Mouse (Mus musculus) right cerebral cortex, postnatal 10 days (tissue): ENCODE measurements around the gene Phb2.
A peak's percentile ranks its signal among the peaks of the same experiment; 100 is the strongest.

ENCODE experiments used
- DNase-seq, 2 experiments: peaks; one replicate each; pipeline ENCODE4 v3.0.0; 2021; ENCODE audit warnings: low spot score in 2 of 2

The Phb2 gene

DNA sequence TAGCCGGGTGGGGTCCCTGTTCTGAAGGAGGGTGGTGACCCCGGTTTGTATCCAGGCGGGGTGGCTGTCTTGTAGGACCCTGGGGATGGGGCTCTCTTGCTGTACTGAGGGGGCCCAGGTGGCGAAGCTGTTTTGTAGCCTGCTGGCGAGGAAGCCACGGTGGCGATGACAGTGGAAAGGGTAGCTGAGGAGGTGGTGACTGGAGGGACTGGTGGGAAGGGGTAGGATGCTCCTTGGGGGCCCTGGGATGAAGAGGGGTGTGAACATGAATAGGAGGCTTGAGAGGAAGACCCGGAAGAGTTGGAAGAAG, 34.1 kb downstream of the Phb2 start:
- no peak for DNase-seq

DNA sequence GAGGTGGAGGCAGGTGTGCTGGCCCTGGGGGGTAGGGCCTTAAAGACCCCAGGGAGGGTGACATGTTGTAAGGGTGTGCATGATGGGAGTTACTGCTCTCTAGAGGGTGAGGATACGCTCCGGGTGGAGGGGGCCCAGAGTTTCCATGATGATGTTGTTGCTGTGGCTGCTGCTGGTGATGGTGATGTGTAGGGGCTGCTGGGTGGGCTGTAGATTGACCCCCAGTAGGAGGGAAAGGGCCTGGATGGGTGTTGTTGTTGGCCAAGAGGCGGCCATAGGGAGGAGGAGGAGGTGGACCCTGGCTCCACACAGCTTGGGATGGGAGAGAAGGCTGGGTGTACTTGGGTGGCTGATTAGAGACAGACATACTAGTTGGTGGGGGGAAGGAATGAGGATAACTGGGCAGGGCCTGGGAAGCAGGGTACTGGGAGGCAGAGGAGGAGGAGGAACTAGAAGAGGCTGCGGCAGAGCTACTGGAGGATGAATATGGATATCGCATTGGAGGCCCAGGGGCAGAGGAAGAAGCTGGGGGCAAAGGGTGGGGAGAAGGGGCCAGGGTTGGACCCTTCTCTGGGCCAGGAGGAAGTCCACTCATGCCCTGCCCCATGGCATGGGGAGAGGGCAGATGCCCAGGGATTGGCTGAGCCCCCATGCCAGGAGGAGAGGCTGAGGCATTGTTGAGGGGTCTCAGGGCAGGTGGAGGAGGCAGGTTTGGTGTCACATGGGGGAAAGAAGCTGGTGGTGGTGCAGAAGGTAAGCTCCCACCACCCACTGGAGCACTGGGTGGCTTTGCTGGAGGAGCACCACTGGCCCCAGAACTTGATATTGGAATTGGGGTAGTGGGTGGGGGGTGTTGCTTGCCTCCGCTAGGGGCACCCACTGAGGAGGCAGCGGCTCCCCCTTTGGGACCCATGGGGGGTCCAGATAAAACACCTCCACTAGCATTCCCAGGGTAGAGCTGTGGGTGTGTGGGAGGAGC, 34.8 kb downstream of the Phb2 start:
- peak in 1 of 2 experiments; percentile 52 for DNase-seq

DNA sequence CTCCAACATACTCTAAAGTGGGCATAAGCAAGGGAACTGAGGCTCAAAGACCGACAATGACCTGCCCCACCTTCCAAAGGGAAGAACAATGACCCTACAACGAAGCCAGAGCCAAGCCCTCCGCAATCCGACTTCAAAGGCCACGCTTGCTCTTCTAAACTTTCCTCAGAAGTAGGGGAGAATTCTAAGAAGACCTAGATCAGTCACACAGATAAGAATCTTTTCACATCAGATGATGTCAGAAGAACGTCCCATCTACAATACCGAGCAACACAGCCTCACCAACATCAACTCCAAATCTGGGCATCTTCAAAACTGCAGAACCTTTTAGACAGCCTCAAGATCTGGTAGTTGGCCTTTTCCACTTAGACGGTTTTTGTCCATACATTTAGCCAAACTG, 38.3 kb downstream of the Phb2 start:
- DNase-seq = no peak

DNA sequence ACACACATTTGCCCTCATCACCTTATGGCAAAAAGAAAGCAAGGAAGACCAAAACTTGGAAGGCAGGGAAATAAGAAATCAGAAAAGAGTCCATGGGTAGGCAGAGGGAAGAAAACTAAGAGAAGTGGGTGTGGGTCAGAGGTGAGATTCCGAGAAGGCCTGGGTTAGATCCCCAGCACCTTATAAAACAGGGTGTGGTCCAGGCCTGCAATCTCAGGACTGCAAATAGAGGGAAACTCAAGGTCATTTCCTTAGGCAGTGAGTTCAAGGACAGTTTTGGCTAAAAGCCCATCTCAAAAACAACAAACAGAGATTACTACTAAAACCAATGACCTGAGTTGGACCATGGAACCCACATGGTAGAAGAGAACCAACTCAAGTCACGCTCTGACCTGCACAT, 41.7 kb downstream of the Phb2 start:
- no peak for DNase-seq

DNA sequence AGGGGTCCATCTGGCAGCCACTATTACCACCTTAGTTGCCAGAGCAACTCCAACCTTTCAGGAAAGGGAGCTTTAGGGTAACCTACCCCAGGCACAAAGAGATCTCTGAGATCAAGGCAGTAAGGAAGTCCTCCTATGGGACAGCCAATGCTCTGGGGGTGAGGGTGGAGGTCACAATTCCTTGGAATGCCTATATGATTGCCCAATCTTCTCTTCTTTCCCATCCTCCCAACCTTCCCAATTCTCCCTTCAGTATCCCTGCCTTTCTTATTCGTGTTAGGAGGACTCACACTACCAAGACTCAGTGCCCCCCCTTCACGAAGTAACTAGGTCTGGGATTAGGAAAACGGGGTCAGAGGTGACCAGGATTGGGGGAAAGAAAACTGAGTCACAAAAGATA, 43.2 kb downstream of the Phb2 start:
- DNase-seq = no peak

DNA sequence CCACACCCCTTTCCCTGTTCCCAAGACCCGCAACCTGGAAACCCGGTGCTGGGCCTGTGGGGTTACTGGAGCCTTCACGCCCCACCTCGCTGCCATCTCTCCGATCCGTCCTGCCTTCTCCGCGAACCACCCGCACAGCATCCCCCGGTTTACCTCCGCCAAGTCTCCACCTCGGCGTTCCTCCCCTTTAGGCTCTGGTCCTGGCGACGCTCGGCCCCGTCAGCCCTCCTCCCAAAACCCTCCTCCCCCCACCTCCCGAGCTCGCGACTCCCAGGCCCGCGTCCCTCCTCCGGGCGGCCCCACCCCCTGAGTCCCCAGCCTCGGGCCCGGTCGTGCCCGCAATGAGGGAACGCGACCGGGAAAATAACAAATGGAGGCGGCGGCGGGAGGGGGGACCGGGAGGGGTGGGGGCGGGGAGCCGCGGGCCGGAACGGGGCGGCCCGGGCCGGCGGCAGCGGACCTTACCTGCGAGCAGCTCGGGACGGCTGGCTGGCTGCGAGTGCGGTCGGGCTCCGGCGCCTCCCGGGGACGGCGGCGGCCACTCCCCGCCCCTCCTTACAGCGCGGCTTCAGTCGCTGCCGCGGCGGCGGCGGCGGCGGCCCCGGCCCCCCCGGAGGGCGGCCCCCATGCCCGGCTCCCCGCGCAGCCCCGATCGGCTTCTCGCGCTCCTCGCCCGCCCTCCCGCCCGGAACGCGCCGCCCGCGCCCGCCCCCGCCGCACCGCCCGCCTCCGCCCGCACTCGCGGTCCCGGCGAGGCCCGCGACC, 43.9 kb downstream of the Phb2 start, which contains the start of the genes Gm45234 and Atn1:
Gene Gm45234 (minus strand): TSS at position 191 of the 765 bp plus-strand sequence.
Gene Atn1 (minus strand): TSS at position 694 of the 765 bp plus-strand sequence.
- peak; percentile 69 to 77 for DNase-seq

DNA sequence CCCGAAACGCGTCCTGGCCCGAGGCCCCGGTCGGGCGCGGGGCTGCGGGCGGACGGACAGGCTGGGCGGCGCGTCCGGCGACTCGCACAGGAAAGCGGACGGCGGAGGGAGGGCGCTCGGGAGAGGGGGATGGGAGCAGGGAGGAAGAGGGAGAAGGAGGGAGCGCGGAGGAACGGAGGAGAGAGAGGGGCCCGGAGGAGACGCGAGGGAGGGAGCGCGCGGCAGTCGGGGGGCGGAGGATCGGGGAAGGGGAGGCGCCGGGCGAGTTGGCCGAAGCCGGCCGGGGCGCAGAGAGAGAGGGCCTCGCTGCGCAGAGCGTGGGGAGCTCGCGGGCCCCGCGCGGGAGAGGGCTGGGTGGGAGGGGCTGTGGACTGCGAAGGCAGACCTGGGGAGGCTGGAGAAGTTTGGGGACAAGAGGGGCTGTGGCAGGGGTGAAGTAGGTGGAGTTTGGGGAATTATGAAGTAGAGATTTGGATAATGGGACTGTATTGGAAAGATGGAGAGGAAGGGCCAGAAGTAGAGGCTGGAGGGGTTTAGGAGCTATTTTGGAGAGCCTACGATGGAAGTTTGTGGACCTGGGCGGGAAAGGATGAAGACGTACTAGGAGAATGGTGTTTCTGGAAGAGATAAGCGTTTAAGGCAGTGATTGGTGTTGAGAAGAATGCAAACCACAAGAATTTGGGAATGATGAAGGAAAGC, 44.7 kb downstream of the Phb2 start:
- peak; percentile 91 to 92 for DNase-seq

DNA sequence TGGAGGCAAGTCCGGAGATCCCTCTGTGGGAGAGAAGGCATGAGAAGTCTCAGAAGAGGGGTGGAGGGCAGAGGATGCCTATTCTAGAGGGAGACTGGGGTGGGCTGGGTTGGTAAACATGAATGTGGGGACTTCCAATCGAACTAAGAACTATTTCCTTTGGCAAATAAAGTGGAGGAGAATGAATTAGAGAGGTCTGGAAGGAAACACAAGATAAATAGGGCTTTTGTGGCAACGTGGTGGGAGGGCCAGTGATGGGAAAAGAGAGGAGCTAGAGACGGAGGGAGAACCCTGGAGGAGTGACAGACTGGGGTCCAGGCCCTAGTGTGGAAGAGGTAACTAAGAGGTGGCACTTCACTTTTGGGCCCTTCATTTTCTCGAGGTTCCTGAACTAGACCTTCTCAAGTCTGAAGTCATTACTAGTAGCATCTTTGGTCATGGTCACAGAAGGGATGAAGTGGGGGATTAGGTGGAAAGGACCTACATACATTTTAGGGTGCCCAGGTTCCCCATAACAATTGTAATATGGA, 45.3 kb downstream of the Phb2 start:
- DNase-seq = peak in 1 of 2 experiments; percentile 40

DNA sequence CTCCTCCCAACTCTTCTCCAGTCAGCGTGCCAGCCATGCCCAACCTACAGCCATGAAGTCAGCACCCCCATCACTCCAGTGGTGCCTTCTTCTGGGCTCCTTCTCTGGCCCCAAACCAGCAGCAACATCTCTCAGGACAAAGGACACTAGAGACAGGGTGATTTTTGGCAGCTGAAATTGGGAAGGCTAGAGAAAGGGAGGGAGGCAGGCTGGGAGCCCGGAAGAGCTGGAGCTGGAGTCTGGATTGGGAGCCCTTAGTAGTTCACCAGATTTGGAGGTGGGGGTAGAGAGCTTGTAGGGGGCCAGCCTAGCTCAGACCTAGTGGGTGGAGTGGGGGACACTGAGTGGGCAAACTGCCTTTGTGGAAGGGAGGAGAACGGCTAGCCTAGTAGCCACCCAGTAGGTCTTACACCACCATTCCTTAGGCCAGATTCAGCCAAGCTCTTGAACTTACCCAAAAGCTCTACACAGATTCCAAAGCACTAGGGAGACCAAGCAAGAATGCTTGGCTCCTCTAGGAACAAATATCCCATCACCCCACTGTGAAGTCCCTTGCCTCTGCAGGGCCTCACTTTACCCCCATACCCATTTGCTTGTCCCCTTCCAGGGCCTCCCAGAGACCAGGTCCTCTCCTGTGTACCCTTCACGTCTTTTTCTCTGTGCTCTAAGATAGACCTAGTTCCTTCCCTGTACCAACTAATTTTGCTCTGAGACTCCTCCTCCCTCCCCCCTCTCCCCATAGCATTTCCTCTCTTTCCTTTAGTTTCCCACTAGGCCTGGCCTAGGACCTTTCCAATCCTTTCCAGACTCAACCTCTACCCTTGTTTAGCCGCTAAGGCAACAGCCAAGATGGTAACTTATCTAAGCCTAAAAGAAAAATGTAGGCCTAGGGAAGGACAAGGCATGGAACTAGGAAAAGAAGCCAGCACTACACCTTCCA, 46.0 kb downstream of the Phb2 start:
- DNase-seq = peak; percentile 73 to 83

DNA sequence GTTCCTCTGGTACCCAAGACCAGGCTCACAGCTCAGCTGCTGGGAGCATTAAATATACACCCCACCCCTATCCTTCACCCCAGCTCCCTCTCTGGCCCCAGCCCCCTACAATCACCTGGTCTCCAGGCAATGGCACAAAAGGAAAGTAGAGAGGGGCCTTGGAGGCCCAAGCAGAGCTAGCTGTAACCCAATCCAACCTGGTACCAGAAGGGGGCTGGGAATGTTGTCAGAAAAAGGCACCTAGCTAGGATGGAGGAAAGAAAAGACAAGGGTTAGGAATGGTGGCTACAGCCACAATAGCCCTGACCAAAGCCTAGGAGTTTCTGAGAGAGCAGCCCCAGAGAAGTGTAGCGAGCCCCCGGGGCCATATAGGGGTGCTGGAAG, 46.7 kb downstream of the Phb2 start:
- peak in 1 of 2 experiments; percentile 25 for DNase-seq

DNA sequence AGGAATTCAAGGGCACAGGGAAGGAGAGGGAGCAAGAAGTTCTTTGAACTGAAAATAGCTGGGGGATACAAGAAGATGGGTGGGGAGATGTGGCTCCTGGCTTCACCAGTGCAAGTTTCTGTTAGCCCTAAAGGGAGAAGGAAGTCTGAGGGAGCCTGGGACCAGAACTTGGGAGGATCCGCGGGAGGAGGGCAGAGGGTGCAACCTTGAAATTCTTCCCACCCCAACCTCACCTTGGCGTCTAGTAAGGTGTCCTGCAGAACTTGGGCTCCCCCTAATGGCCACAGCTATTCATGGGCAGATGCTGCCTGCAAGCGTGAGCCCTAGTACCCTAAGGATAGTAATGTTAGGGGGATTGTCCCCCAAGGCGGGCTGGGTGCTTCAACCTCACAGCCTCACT, 47.1 kb downstream of the Phb2 start:
- DNase-seq = peak; percentile 80 to 84

DNA sequence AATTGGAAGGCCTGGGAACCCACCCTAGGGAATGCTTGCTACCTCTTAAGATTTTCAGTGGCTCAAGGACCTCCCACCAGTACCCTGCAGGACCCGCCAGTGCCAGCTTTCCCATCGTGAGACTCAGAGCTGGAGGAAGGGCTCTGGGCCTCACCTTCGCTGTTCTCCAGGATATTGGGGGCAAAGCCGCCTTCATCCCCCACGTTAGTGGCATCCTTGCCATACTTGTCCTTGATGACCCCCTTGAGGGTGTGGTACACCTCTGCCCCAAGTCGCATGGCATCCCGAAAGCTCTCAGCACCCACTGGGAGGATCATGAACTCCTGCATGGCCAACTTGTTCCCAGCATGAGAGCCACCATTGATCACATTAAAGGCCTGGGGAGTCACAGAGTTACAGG, 53.8 kb downstream of the Phb2 start:
- DNase-seq = no peak
